Mouse (Mus musculus) kidney, embryonic 15.5 days (tissue): ENCODE data around the gene Clnk. TPM values are rescaled to one million over a fixed set of nuclear protein-coding genes. Genes with fewer than 3 reads are reported as not detected.

Experiments
- ATAC-seq: fragments of 200-750 bp; cut with Nextera tagmentation; replicated peaks from 2 replicates; pipeline ENCODE4 v1.8.0; 2017; ENCODE audit warnings: moderate TSS enrichment; ENCODE audit not compliant: low FRiP score
- H3K27ac ChIP-seq: fragments of 300-500 bp; sonication (generic); 2 replicates; pipeline ENCODE4 v1.5.1; 2015; ENCODE audit warnings: mild to moderate bottlenecking, inconsistent platforms
- H3K27me3 ChIP-seq: fragments of 300-500 bp; sonication (generic); 2 replicates; pipeline ENCODE4 v1.6.1; 2015; ENCODE audit warnings: inconsistent platforms
- H3K36me3 ChIP-seq: fragments of 300-500 bp; sonication (generic); 2 replicates; pipeline ENCODE4 v1.6.1; 2015; ENCODE audit warnings: inconsistent platforms
- H3K4me1 ChIP-seq: fragments of 300-500 bp; sonication (generic); 2 replicates; pipeline ENCODE4 v1.6.1; 2015; ENCODE audit warnings: inconsistent platforms
- H3K4me2 ChIP-seq: fragments of 300-500 bp; sonication (generic); 2 replicates; pipeline ENCODE4 v1.6.1; 2015; ENCODE audit warnings: moderate library complexity, mild to moderate bottlenecking, inconsistent platforms
- H3K4me3 ChIP-seq: fragments of 300-500 bp; sonication (generic); replicated peaks from 2 replicates; pipeline ENCODE4 v1.5.1; 2015; ENCODE audit warnings: mild to moderate bottlenecking, inconsistent platforms
- H3K9ac ChIP-seq: fragments of 300-500 bp; sonication (generic); 2 replicates; pipeline ENCODE4 v1.6.1; 2015; ENCODE audit warnings: mild to moderate bottlenecking, inconsistent platforms
- H3K9me3 ChIP-seq: fragments of 300-500 bp; sonication (generic); replicated peaks from 2 replicates; pipeline ENCODE4 v1.6.1; 2016; ENCODE audit warnings: inconsistent platforms
- WGBS: fragments of 180-500 bp; shearing (Covaris S2); methylation state at CpG from one replicate; pipeline ENCODE4 v1.1.7; 2015; ENCODE audit warnings: mixed read lengths; 5-methylcytosine and 5-hydroxymethylcytosine counted together
- polyA plus RNA-seq: library from polyadenylated mRNA; unstranded; fragments of >200 nt; fragmentation: Nextera tagmentation; extraction: Ambion mirVana; gene quantifications from 2 replicates; pipeline ENCODE4 v1.2.1, GENCODE M21; 2015

The Clnk gene
- polyA plus RNA-seq, 1 experiment from 2014 or later, result not detected

DNA sequence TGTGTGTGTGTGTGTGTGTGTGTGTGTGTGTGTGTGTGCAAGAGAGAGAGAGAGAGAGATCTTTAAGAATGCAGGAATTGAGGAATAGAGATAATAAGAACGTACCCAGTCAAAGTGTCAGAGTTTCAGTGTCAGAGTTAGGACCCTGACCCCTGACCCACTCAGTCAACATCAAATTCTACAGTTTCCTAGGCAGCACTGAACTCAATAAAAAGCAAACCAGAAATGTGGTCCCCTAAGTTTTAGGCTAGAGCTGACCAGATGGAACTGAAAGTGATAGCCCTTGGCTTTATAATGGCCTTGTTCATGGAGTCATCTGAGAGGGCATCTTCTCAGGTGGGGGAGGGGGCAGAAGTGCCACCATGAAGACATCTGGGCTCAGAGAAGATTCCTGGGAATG, 1.7 kb downstream of the Clnk start:
- Histone ChIP-seq H3K4me1 (no peaks in the 10 kb centered on the region), H3K4me3 (no peak overlapping the region), H3K27ac (no peak overlapping the region), H3K27me3 (no peaks in the 10 kb centered on the region), H3K9me3 (no peaks in the 10 kb centered on the region), H3K4me2 (no peak overlapping the region), H3K9ac (no peak overlapping the region), H3K36me3 (no peaks in the 10 kb centered on the region)
- ATAC-seq, result no peak
- WGBS, result 19% methylated on average over 1 of the region's 1 CpGs

DNA sequence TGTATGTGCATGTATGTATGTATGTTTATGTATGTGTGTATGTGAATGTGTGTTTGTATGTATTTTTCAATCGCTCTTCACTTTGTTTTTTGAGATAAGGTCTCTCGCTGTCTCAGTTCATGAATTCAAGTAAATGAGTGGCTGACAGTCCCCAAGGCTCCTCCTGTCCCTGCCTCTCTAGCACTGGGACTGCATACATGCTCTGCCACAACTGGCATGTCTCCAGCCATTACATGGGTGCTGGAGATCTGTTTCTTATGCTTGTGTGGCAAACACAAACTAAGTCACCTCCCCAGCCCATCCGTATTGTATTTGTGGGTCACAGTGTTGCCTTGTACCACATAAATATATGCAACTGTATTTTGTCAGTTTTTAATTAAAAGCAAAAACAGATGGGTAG, 3.7 kb downstream of the Clnk start:
- no peak for ATAC-seq
- no peak overlapping the region for H3K9ac ChIP-seq
- no peaks in the 10 kb centered on the region for H3K4me1 ChIP-seq
- no peaks in the 10 kb centered on the region for H3K36me3 ChIP-seq
- no peak overlapping the region for H3K4me3 ChIP-seq
- H3K9me3 ChIP-seq, result no peaks in the 10 kb centered on the region
- H3K27me3 ChIP-seq, result no peaks in the 10 kb centered on the region
- H3K4me2 ChIP-seq, result no peak overlapping the region
- 95% methylated on average over 3 of the region's 3 CpGs for WGBS
- no peak overlapping the region for H3K27ac ChIP-seq

DNA sequence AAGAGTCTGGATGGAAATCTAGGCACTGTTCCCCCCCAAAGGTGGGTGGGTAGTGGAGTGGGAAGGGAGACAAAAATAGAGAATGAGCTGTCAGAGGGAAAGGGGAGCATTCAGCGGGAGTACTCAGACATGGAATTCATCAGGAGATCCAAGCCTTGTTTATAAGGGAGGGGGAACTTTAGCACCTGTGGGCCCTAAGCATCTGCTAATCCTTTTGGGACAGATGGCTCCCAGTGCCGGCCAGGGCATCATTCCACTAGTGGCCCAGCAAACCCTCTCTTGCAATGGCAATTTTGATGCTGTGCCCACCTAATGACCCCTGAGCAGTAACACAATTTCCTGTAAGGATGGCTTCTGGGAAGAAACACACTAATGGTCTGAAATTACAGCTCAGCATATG, 5.0 kb downstream of the Clnk start:
- 70% methylated on average over 2 of the region's 2 CpGs for WGBS
- Histone ChIP-seq H3K27ac (no peak overlapping the region), H3K4me3 (no peak overlapping the region), H3K9me3 (no peaks in the 10 kb centered on the region), H3K4me1 (no peaks in the 10 kb centered on the region), H3K9ac (no peak overlapping the region), H3K27me3 (no peaks in the 10 kb centered on the region), H3K36me3 (no peaks in the 10 kb centered on the region), H3K4me2 (no peak overlapping the region)
- ATAC-seq, result no peak

DNA sequence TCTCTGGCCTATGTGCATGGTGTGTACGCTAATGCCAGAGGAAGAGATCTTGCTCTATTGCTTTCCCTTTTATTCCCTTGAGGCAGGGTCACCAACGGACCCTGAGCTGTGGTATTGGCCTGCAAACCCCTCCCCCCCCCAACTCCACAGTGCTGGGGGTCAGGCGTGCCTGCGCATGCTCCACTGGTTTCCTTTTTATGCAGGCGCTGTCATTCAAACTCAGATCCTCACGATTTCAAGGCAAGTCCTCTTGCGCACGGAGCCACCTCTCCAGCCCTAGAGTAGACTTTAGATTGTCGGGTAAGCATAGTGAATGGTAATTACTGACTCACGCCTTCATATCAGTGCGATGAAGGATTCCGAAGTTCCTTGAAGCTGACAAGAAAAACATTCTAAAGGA, 6.1 kb downstream of the Clnk start:
- no peak overlapping the region for H3K27ac ChIP-seq
- no peaks in the 10 kb centered on the region for H3K36me3 ChIP-seq
- H3K27me3 ChIP-seq, result no peaks in the 10 kb centered on the region
- no peak overlapping the region for H3K9ac ChIP-seq
- no peak for ATAC-seq
- no peaks in the 10 kb centered on the region for H3K9me3 ChIP-seq
- no peak overlapping the region for H3K4me2 ChIP-seq
- 81% methylated on average over 12 of the region's 12 CpGs for WGBS
- H3K4me3 ChIP-seq, result no peak overlapping the region
- no peaks in the 10 kb centered on the region for H3K4me1 ChIP-seq

DNA sequence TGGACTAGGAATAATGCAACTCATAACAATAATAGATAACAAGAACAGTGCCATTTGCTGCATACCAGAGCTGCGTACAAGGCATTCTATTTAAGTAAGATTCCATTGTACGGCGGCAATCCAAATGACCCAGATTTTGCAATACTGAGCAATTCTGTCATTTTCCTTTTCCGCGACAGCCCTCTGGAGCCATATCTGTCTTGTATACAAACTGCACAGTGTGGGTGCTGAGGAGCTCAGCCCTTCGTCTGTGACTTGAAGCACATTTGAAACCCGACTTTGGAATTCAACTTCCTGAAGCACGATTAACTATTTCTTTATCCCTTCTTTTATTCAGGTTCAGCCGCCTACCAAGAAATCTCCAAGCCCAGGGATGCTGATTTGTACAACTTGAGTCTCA, 6.6 kb downstream of the Clnk start:
- Histone ChIP-seq H3K4me2 (no peak overlapping the region), H3K9me3 (no peaks in the 10 kb centered on the region), H3K9ac (no peak overlapping the region), H3K4me3 (no peak overlapping the region), H3K27me3 (no peaks in the 10 kb centered on the region), H3K36me3 (no peaks in the 10 kb centered on the region), H3K4me1 (no peaks in the 10 kb centered on the region), H3K27ac (no peak overlapping the region)
- no peak for ATAC-seq
- 87% methylated on average over 9 of the region's 9 CpGs for WGBS

DNA sequence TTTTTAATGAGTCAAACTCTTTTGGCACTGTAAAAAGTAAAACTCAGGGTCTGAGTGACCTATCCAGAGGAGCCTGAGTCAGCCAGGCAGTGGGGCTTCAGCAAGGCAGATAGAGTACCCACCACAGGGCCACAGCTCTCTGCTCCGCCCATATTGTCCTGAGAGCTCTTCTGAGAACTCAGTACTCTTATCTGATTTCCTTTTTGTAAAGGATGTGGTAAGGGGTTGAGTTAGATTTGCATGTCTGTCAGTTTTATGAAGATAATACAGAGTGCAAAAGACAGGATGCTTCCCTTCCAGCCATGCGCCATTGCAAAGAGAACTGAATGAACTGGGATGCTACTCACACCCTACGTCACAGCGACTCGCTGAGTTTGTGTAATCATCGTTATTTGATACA, 12.0 kb downstream of the Clnk start:
- H3K27me3 ChIP-seq, result no peaks in the 10 kb centered on the region
- H3K9ac ChIP-seq, result no peak overlapping the region
- H3K4me1 ChIP-seq, result no peaks in the 10 kb centered on the region
- 75% methylated on average over 6 of the region's 6 CpGs for WGBS
- ATAC-seq, result no peak
- H3K4me2 ChIP-seq, result no peak overlapping the region
- H3K9me3 ChIP-seq, result no peaks in the 10 kb centered on the region
- no peak overlapping the region for H3K27ac ChIP-seq
- no peaks in the 10 kb centered on the region for H3K36me3 ChIP-seq
- H3K4me3 ChIP-seq, result no peak overlapping the region

DNA sequence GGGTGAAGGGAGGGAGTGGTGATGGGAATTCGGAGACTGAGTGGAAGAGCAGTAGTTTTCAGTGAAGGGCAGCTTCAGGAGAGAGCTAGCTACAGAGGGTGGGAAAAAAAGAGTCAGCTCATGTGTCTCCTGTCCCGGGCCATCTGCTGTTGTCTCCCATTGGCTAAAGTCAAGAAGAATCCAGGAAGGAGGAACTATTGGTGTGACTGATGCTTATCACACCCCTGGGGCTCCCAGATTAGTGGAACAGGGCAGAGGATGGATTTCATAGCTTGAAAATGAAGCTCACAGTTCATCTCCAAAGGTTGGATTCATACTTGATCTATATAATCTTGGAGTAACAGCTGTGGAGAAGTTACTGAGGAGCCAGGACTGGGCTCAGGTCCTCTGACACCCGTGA, 13.6 kb downstream of the Clnk start:
- WGBS, result 60% methylated on average over 3 of the region's 3 CpGs
- Histone ChIP-seq H3K27me3 (no peaks in the 10 kb centered on the region), H3K9ac (no peak overlapping the region), H3K36me3 (no peaks in the 10 kb centered on the region), H3K9me3 (no peaks in the 10 kb centered on the region), H3K4me1 (no peaks in the 10 kb centered on the region), H3K27ac (no peak overlapping the region), H3K4me2 (no peak overlapping the region), H3K4me3 (no peak overlapping the region)
- ATAC-seq, result no peak

DNA sequence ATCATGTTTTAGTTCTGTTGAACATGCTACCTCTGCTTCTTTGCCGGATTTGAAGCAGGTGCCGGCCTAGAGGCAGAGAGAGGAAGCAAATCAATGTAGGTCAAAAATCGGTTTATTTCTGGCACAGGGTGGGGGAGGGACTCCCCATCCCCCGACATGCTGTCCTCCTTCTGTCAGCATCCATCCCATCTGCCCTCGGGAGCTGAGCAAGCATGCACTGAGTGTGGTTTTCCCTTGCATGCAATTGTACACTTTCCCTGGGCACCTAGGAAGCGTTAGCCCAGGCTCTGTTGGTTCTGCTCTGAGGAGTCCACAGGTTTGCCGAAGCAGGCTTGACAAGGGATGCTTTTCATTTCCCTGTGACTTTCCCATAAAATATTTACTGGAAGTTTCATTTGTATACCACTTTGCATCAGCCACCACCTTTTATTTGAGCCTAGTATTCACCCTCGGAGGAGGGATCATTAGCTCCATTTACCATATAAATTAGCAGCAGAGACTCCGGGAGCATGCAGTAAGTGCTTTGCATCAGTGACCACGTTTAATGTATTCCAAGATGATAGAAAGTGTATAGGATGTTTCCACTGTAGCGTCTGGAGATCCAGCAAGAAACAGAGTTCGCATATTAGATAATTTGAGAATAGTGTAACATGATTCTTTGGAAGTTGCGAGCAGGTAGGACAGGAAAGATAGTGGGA, 14.2 kb downstream of the Clnk start:
- ATAC-seq, result no peak
- Histone ChIP-seq H3K36me3 (no peaks in the 10 kb centered on the region), H3K27ac (no peak overlapping the region), H3K4me1 (0 out of 2 replicates have a peak, but pooled peaks cover 3% of the 10 kb centered on the region), H3K4me2 (no peak overlapping the region), H3K27me3 (no peaks in the 10 kb centered on the region), H3K4me3 (no peak overlapping the region), H3K9me3 (no peaks in the 10 kb centered on the region), H3K9ac (no peak overlapping the region)
- WGBS, result 64% methylated on average over 13 of the region's 13 CpGs

DNA sequence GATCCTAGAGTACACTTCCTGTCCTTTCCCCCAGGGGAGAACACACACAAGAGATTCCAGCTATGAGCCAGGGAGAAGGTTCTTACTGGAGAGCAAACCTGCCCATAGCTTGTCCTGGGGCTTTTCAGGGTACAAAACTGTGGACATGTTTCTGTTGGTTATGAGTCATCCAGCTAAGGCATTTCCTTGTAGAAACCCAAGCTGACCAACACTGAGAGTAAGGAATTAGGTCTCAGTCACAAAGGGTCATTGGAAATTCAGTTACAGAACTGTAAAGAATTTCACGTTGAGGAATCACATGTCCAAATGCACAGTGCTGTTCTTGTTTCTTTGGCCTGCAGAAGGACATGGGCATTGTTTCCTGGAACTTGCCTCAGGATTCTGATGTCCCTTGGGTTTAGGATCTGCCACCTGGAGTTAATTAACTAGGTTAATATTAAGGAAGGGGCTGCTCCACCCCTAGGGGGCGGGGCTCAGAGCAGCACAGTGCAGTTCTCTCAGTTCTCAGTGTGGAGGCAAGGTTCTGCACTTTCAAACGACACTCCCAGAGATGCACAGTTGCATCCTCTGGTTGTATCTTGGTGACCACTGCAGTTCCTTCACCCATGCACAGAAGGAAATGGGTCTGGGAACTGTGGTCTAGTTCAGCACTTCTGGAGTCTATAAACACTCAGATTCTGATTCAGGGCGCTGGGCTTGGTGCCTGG, 18.4 kb downstream of the Clnk start:
- WGBS, result 56% methylated on average over 4 of the region's 4 CpGs
- peak; percentile 79 for ATAC-seq

DNA sequence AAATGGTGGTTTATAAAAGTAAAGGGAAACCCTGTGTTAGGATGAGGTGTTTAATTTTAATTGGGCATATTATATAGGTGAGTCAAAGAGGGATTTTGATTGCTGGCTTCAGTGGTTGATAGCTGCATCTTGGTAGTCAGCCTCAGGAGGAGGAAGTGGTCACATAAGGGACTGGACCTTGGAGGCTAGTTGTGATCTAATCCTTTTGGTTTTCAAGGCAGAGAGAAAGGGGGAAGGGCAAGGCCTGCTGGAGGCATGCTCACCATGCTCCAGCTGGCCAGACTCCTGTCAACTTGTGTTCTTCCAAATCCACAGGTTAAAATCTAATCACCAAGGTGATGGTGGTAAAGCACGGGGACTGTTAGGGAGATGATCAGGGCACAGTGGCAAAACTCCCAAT, 19.0 kb downstream of the Clnk start:
- Histone ChIP-seq H3K36me3 (no peaks in the 10 kb centered on the region), H3K4me3 (no peak overlapping the region), H3K9ac (no peak overlapping the region), H3K27ac (no peak overlapping the region), H3K4me2 (no peak overlapping the region), H3K9me3 (no peaks in the 10 kb centered on the region), H3K4me1 (0 out of 2 replicates have a peak, but pooled peaks cover 3% of the 10 kb centered on the region), H3K27me3 (no peaks in the 10 kb centered on the region)
- 73% methylated on average over 1 of the region's 1 CpGs for WGBS
- ATAC-seq, result no peak

More for the DNA sequence above, 18.4 kb downstream of the Clnk start:
- Histone ChIP-seq H3K27ac (no peak overlapping the region), H3K9ac (no peak overlapping the region), H3K4me2 (no peak overlapping the region), H3K27me3 (no peaks in the 10 kb centered on the region), H3K36me3 (no peaks in the 10 kb centered on the region), H3K4me3 (no peak overlapping the region), H3K4me1 (0 out of 2 replicates have a peak, but pooled peaks cover 3% of the 10 kb centered on the region), H3K9me3 (no peaks in the 10 kb centered on the region)

DNA sequence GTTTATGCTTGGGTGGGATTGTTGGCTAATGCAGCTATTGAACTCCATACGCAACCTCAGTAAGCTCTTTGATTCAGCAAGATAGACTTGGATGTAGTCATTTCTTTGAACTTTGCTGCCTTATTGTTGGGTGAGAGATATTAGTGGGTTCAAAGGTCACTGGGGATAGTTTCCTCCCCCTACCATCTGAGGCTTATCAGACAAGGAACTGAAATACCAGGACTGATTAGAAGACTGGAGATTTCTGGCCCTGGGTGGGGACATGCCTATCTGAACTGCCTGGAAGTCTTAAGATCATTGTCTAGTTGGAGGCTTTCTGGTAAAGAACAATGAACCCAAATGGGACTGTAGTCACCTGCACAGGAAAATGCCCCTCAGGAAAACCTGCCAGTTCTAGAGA, 26.4 kb downstream of the Clnk start:
- Histone ChIP-seq H3K36me3 (no peaks in the 10 kb centered on the region), H3K9ac (no peak overlapping the region), H3K4me2 (no peak overlapping the region), H3K9me3 (no peaks in the 10 kb centered on the region), H3K27ac (no peak overlapping the region), H3K4me3 (no peak overlapping the region), H3K27me3 (no peaks in the 10 kb centered on the region), H3K4me1 (no peaks in the 10 kb centered on the region)
- ATAC-seq, result no peak
- WGBS, result 91% methylated on average over 1 of the region's 1 CpGs

DNA sequence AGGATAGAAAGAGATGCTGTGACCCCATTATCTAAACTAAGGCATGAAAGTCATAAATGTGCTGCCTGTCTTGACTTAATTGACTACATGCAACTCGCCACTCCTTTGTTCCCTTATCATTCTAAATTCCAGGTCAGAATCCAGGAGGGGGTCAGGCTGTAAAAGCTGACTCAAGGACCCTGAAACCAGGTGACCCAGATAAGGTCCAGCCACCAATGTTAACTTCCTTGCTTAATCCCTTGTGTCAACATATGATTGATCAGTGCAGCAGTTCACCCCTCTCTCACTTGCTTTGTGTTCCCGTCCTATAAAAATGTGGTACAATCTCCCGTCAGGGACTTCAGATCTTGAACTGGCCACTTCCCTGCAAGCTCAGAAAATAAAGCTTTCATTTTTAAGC, 31.1 kb downstream of the Clnk start:
- Histone ChIP-seq H3K4me3 (no peak overlapping the region), H3K27me3 (no peaks in the 10 kb centered on the region), H3K9ac (no peak overlapping the region), H3K4me1 (no peaks in the 10 kb centered on the region), H3K4me2 (no peak overlapping the region), H3K9me3 (no peaks in the 10 kb centered on the region), H3K36me3 (no peaks in the 10 kb centered on the region), H3K27ac (no peak overlapping the region)
- no peak for ATAC-seq
- 45% methylated on average over 3 of the region's 3 CpGs for WGBS

DNA sequence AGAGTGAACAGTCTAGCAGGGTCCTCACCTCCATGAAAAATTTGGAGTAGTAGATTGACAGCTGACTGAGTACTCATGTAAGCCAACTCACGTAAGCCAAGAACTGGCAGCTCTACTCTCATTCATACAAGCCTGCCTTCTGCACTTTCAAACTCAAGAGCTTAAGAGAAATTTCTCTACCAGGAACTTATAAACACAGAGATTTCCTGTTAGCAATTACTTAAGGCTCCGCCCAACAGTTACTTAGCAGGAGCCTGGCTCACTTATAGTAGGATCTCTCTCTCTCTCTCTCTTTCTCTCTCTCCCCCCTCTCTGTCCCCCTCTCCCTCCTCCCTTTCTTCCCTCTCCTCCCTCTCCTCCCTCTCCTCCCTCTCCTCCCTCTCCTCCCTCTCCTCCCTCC, 32.3 kb downstream of the Clnk start:
- H3K9ac ChIP-seq, result no peak overlapping the region
- no peak overlapping the region for H3K4me2 ChIP-seq
- no peak for ATAC-seq
- 86% methylated on average over 2 of the region's 2 CpGs for WGBS
- no peak overlapping the region for H3K4me3 ChIP-seq
- H3K36me3 ChIP-seq, result no peaks in the 10 kb centered on the region
- no peaks in the 10 kb centered on the region for H3K4me1 ChIP-seq
- H3K9me3 ChIP-seq, result no peaks in the 10 kb centered on the region
- H3K27me3 ChIP-seq, result no peaks in the 10 kb centered on the region
- no peak overlapping the region for H3K27ac ChIP-seq
